Mouse (Mus musculus) intestine, embryonic 15.5 days (tissue): ENCODE results near the gene Pcolce. TPM values are rescaled to one million over a fixed set of nuclear protein-coding genes. Genes with fewer than 3 reads are reported as not detected.
A peak's percentile ranks its signal among the peaks of the same experiment; 100 is the strongest.

ENCODE experiments used
- ATAC-seq: fragments of 200-750 bp; cut with Nextera tagmentation; 2 replicates; pipeline ENCODE4 v1.8.0; 2017; ENCODE audit warnings: moderate TSS enrichment, moderate library complexity
- H3K27ac ChIP-seq: fragments of 300-500 bp; sonication (generic); 2 replicates; pipeline ENCODE4 v1.5.1; 2015; ENCODE audit warnings: mild to moderate bottlenecking, inconsistent platforms
- H3K27me3 ChIP-seq: fragments of 300-500 bp; sonication (generic); replicated peaks from 2 replicates; pipeline ENCODE4 v1.6.1; 2015; ENCODE audit warnings: inconsistent platforms
- H3K36me3 ChIP-seq: fragments of 300-500 bp; sonication (generic); 2 replicates; pipeline ENCODE4 v1.6.1; 2015; ENCODE audit warnings: inconsistent platforms
- H3K4me1 ChIP-seq: fragments of 300-500 bp; sonication (generic); replicated peaks from 2 replicates; pipeline ENCODE4 v1.6.1; 2015; ENCODE audit warnings: inconsistent platforms
- H3K4me2 ChIP-seq: fragments of 300-500 bp; sonication (generic); replicated peaks from 2 replicates; pipeline ENCODE4 v1.6.1; 2015; ENCODE audit warnings: mild to moderate bottlenecking, inconsistent platforms
- H3K4me3 ChIP-seq: fragments of 300-500 bp; sonication (generic); replicated peaks from 2 replicates; pipeline ENCODE4 v1.5.1; 2015; ENCODE audit warnings: inconsistent platforms
- H3K9ac ChIP-seq: fragments of 300-500 bp; sonication (generic); 2 replicates; pipeline ENCODE4 v1.6.1; 2015; ENCODE audit warnings: inconsistent platforms
- H3K9me3 ChIP-seq: fragments of 300-500 bp; sonication (generic); 2 replicates; pipeline ENCODE4 v1.6.1; 2016; ENCODE audit warnings: inconsistent platforms
- WGBS: fragments of 180-500 bp; shearing (Covaris S2); methylation state at CpG from one replicate; pipeline ENCODE4 v1.1.7; 2015; 5-methylcytosine and 5-hydroxymethylcytosine counted together
- polyA plus RNA-seq: library from polyadenylated mRNA; unstranded; fragments of >200 nt; fragmentation: Nextera tagmentation; extraction: Ambion mirVana; gene quantifications from 2 replicates; pipeline ENCODE4 v1.2.1, GENCODE M21; 2015

The Pcolce gene
- polyA plus RNA-seq, 1 experiment from 2014 or later: 109 TPM

DNA sequence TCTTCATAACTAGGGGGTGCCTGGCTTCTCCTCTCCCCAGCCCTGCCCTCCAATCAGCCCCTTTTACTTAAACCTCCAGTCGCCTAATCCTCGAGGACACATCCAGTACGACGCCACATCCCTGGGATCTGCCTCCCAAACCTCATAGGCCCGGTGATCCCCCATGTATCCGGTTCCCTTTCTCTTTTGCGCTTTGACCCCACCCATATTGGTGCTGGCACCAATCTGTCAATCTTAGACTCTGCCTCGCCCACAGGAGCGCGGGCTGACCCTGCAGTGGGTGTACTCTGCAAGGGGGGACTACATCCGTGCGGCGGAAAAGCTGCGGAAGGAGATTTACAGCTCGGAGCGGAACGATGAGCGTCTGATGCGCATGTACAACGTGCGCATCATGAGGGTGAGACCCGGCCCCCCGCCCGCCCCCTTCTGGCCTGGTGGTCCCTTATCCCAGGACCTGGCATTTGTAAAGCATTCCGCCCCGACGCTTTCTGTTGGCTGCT is 29.9 kb downstream of the Pcolce start:
- 0 out of 2 replicates have a peak overlapping the region, but pooled peaks have one; percentile 6 for H3K27ac ChIP-seq
- no peaks in the 10 kb centered on the region; the same call in 1 of the 2 replicates for H3K4me1 ChIP-seq
- 8% methylated on average over 27 of the region's 27 CpGs for WGBS
- H3K4me2 ChIP-seq: peak overlapping the region; percentile 70
- no peaks in the 10 kb centered on the region for H3K36me3 ChIP-seq
- H3K9ac ChIP-seq: peak overlapping the region; percentile 45
- H3K27me3 ChIP-seq: peaks cover 14% of the 10 kb centered on the region
- no peaks in the 10 kb centered on the region for H3K9me3 ChIP-seq
- ATAC-seq: peak; percentile 66
- H3K4me3 ChIP-seq: peak overlapping the region; percentile 34

DNA sequence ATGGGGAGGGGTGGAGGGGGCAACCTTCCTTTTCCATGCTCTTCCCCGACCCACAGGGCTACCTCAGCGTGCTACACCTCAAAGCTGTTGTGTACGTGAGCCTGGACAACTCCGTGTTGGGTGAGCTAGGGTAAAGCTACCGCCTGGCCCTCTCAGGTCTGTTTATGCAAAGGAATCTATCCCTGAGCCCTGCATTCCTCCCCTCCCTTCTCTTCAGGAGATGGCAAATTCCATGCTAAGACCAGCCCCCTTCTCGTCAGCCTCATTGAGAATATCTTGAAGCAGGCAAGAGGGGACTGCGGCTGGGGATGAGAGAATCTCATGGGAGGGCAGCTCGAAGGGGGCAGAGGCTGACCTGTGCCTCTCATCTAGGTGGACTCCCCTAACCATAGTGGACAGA is 30.9 kb downstream of the Pcolce start:
- H3K27me3 ChIP-seq: peaks cover 14% of the 10 kb centered on the region
- H3K4me3 ChIP-seq: no peak overlapping the region
- ATAC-seq: no peak
- no peaks in the 10 kb centered on the region for H3K36me3 ChIP-seq
- 28% methylated on average over 8 of the region's 8 CpGs for WGBS
- H3K4me2 ChIP-seq: 0 out of 2 replicates have a peak overlapping the region, but pooled peaks have one; percentile 70
- no peaks in the 10 kb centered on the region for H3K9me3 ChIP-seq
- H3K9ac ChIP-seq: no peak overlapping the region
- no peaks in the 10 kb centered on the region; the same call in 1 of the 2 replicates for H3K4me1 ChIP-seq
- H3K27ac ChIP-seq: no peak overlapping the region

DNA sequence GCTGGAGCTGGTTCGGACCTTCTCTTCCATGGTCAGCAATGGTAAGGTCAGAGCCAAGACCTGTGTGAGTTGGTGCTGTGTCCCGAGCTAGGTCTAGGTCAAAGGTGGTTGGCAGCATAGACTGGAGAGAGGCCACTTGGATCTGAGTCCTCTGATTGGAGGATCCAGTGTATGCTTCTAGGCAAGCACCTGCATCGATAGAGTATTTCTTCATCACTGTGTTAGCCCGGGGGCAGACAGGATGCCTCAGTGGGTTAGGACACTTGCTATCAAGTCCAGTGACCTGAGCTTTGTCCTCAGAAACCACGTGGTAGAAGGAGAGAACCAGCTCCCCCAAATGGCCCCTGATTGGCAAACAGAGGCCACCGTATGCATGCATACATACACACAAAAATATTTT is 33.3 kb downstream of the Pcolce start:
- 78% methylated on average over 6 of the region's 6 CpGs for WGBS
- Histone ChIP-seq H3K27me3 (peaks cover 14% of the 10 kb centered on the region), H3K27ac (no peak overlapping the region), H3K36me3 (no peaks in the 10 kb centered on the region), H3K9me3 (no peaks in the 10 kb centered on the region), H3K9ac (no peak overlapping the region), H3K4me1 (no peaks in the 10 kb centered on the region; the same call in 1 of the 2 replicates), H3K4me2 (no peak overlapping the region), H3K4me3 (no peak overlapping the region)
- no peak for ATAC-seq

DNA sequence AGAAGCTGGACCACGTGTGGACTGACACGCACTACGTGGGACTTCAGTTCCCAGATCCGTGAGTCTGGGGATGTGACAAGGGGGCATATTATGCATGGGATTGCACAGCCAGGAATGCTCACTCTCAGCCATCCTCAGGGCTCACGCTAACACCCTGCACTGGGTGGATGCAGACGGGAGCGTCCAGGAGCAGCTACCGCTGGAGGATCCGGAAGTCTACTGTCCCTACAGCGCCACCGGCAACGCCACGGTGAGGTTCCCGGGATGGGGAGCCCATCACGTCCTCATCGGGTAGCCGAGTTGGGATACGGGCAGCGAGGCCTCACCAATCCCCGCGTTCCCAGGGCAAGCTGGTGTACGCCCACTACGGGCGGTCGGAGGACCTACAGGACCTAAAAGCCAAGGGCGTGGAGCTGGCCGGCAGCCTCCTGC is 39.1 kb downstream of the Pcolce start:
- 8% methylated on average over 27 of the region's 27 CpGs for WGBS
- H3K4me3 ChIP-seq: peak overlapping the region; percentile 27
- H3K27me3 ChIP-seq: peaks cover 6% of the 10 kb centered on the region; the same call in 1 of the 2 replicates
- peak; percentile 31; the same call in 1 of the 2 replicates for ATAC-seq
- no peaks in the 10 kb centered on the region for H3K9me3 ChIP-seq
- peak overlapping the region; percentile 26 for H3K9ac ChIP-seq
- H3K36me3 ChIP-seq: no peaks in the 10 kb centered on the region
- peak overlapping the region; percentile 65 for H3K4me2 ChIP-seq
- H3K27ac ChIP-seq: no peak overlapping the region
- 0 out of 2 replicates have a peak, but pooled peaks cover 9% of the 10 kb centered on the region for H3K4me1 ChIP-seq

DNA sequence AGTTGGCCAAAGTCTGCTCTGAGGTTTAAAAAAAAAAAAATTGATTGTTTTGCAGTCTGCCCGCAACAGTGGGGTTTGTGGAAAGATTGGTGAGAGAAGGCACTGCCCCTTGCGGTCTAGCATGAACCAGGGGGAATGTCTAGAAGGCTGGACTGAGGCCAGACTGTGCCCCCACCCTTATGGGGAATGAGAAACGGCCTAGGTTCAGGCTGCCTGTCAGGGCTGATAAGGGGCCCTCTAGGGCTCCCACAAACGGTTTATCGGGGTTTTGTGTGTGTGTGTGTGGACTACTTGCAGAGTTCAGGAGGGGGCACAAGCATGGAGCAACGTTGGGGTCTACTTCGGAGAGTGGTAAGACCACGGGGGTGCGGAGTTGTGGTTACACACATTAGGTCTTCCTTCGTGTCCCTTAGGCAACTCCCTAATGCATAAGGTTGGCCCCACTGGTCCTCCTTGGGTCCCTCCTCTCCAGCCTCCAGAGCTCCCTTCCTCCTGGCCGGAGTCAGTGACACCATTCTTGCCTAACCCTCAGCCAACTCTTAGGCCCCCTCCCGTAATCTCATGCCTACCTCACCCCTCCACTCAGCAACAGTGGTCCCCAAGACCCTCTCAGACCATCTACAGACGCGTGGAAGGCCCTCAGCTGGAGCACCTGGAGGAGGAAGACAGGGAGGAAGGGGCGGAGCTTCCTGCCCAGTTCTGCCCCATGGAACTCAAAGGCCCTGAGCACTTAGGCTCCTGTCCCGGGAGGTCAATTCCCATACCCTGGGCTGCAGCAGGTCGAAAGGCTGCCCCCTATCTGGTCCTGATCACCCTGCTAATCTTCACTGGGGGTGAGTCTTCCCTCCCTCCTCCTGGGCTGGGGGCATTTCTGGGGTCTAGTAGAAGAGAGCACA is 42.6 kb downstream of the Pcolce start:
- no peaks in the 10 kb centered on the region for H3K9me3 ChIP-seq
- no peaks in the 10 kb centered on the region for H3K36me3 ChIP-seq
- peaks cover 6% of the 10 kb centered on the region; the same call in 1 of the 2 replicates for H3K27me3 ChIP-seq
- H3K4me2 ChIP-seq: no peak overlapping the region
- no peak overlapping the region for H3K27ac ChIP-seq
- WGBS: 75% methylated on average over 17 of the region's 17 CpGs
- 0 out of 2 replicates have a peak, but pooled peaks cover 10% of the 10 kb centered on the region for H3K4me1 ChIP-seq
- H3K4me3 ChIP-seq: no peak overlapping the region
- peak; percentile 75; the same call in 1 of the 2 replicates for ATAC-seq
- no peak overlapping the region for H3K9ac ChIP-seq

DNA sequence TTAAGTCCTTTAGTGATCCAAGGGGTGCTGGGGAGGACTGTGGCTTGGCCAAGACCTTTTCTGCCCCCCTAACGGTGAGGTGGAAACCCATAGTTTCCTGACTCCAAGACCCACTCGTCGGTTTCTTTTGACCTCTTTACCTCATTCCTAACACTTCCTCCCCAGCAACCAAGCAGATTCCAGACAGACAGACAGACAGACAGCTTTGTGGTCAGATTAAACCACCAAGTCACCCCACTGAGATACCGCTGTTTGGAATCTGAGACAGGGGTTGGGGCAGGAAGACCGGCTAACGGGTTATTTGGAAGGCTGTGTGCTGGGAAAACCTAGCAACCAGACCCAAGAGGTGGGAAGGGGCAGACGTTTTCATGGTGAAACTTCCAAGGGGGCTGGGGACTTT is 43.4 kb downstream of the Pcolce start:
- Histone ChIP-seq H3K27ac (no peak overlapping the region), H3K36me3 (no peaks in the 10 kb centered on the region), H3K4me1 (0 out of 2 replicates have a peak, but pooled peaks cover 10% of the 10 kb centered on the region), H3K4me2 (no peak overlapping the region), H3K4me3 (no peak overlapping the region), H3K27me3 (peaks cover 6% of the 10 kb centered on the region; the same call in 1 of the 2 replicates), H3K9ac (no peak overlapping the region), H3K9me3 (no peaks in the 10 kb centered on the region)
- WGBS: 51% methylated on average over 7 of the region's 7 CpGs
- ATAC-seq: no peak

- 25% methylated on average over 9 of the region's 9 CpGs for WGBS
- Histone ChIP-seq H3K4me3 (no peak within 1 kb of the TSS), H3K36me3 (no peaks in the 10 kb centered on the region), H3K27me3 (peaks cover 5% of the 10 kb centered on the region; the same call in 1 of the 2 replicates), H3K9me3 (no peaks in the 10 kb centered on the region), H3K4me1 (0 out of 2 replicates have a peak, but pooled peaks cover 10% of the 10 kb centered on the region), H3K4me2 (no peak within 1 kb of the TSS), H3K9ac (no peak within 1 kb of the TSS), H3K27ac (no peak within 1 kb of the TSS)
- peak; percentile 91 for ATAC-seq
Observed at GRCm38 (mm10) chr5:137569665-137570064, 43.9 kb downstream of the Pcolce start, which contains the start of gene Tfr2. TSS of gene Tfr2 (plus strand) at chr5:137569840.

DNA sequence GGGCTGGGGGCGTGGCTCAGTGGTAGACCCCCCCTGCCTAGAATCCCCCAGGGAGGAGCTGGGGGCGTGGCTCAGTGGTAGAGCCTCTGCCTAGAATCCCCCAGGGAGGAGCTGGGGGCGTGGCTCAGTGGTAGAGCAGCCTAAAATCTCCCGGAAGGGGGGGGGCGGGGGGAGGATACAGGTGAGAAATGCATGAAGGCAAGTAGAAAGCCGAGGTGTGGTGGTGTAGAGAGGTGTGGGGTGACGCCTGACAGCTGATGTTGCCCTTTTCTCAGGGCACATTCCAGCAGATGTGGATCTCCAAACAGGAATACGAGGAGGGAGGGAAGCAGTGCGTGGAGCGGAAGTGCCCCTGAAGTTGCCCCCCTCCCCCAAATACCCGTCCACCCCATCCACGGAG is 44.6 kb downstream of the Pcolce start:
- ATAC-seq: no peak
- Histone ChIP-seq H3K4me2 (no peak overlapping the region), H3K9me3 (no peaks in the 10 kb centered on the region), H3K27me3 (no peaks in the 10 kb centered on the region), H3K27ac (no peak overlapping the region), H3K4me1 (0 out of 2 replicates have a peak, but pooled peaks cover 5% of the 10 kb centered on the region), H3K36me3 (no peaks in the 10 kb centered on the region), H3K4me3 (no peak overlapping the region), H3K9ac (no peak overlapping the region)
- 61% methylated on average over 12 of the region's 12 CpGs for WGBS

- Histone ChIP-seq H3K27me3 (no peaks in the 10 kb centered on the region), H3K4me2 (no peak overlapping the region), H3K4me1 (0 out of 2 replicates have a peak, but pooled peaks cover 5% of the 10 kb centered on the region), H3K9ac (no peak overlapping the region), H3K4me3 (no peak overlapping the region), H3K27ac (no peak overlapping the region), H3K9me3 (no peaks in the 10 kb centered on the region), H3K36me3 (no peaks in the 10 kb centered on the region)
- ATAC-seq: no peak
- WGBS: 79% methylated on average over 8 of the region's 8 CpGs
Observed at GRCm38 (mm10) chr5:137568223-137568798, 45.3 kb downstream of the Pcolce start.

GRCm38 (mm10) chr5:137566416-137566815 is 47.2 kb downstream of the Pcolce start:
- no peaks in the 10 kb centered on the region for H3K9me3 ChIP-seq
- ATAC-seq: no peak
- no peak overlapping the region for H3K27ac ChIP-seq
- H3K4me3 ChIP-seq: no peak overlapping the region
- H3K9ac ChIP-seq: no peak overlapping the region
- no peaks in the 10 kb centered on the region for H3K27me3 ChIP-seq
- 93% methylated on average over 5 of the region's 5 CpGs for WGBS
- no peak overlapping the region for H3K4me2 ChIP-seq
- H3K4me1 ChIP-seq: 0 out of 2 replicates have a peak, but pooled peaks cover 5% of the 10 kb centered on the region
- no peaks in the 10 kb centered on the region for H3K36me3 ChIP-seq

GRCm38 (mm10) chr5:137565744-137566143 is 47.8 kb downstream of the Pcolce start:
- Histone ChIP-seq H3K27ac (no peak overlapping the region), H3K4me2 (no peak overlapping the region), H3K9me3 (no peaks in the 10 kb centered on the region), H3K36me3 (no peaks in the 10 kb centered on the region), H3K4me3 (no peak overlapping the region), H3K4me1 (0 out of 2 replicates have a peak, but pooled peaks cover 5% of the 10 kb centered on the region), H3K27me3 (no peaks in the 10 kb centered on the region), H3K9ac (no peak overlapping the region)
- no peak for ATAC-seq
- WGBS: 72% methylated on average over 6 of the region's 6 CpGs

- 67% methylated on average over 10 of the region's 10 CpGs for WGBS
- H3K4me3 ChIP-seq: no peak overlapping the region
- no peaks in the 10 kb centered on the region for H3K4me1 ChIP-seq
- no peak overlapping the region for H3K27ac ChIP-seq
- no peak overlapping the region for H3K9ac ChIP-seq
- H3K36me3 ChIP-seq: no peaks in the 10 kb centered on the region
- ATAC-seq: no peak
- no peak overlapping the region for H3K4me2 ChIP-seq
- H3K27me3 ChIP-seq: no peaks in the 10 kb centered on the region
- H3K9me3 ChIP-seq: no peaks in the 10 kb centered on the region
Observed at GRCm38 (mm10) chr5:137562965-137563364, 50.6 kb downstream of the Pcolce start.
